Mouse (Mus musculus): Measurements from ENCODE around the gene S100a4. TPM values are rescaled to one million over a fixed set of nuclear protein-coding genes. Genes with fewer than 3 reads are reported as not detected.

S100a4 gene
- polyA plus RNA-seq, 1 experiment: 15.5 TPM

- Histone ChIP-seq H3K4me1 (ENCODE audit: control insufficient read depth, insufficient read depth, low read length) (peaks cover 2% of the 10 kb centered on the region), H3K9me3 (replicated peaks; ENCODE audit: control insufficient read depth, insufficient read depth, low read length, poor library complexity, severe bottlenecking) (no peaks in the 10 kb centered on the region), H3K9ac (ENCODE audit: low read depth, poor library complexity, severe bottlenecking) (no peak overlapping the region), H3K4me3 (ENCODE audit: low read depth, low read length) (no peak overlapping the region), H3K36me3 (ENCODE audit: control insufficient read depth, insufficient read depth, low read length, poor library complexity, severe bottlenecking) (no peaks in the 10 kb centered on the region), H3K27ac (ENCODE audit: insufficient read depth, low read length) (peak overlapping the region; percentile 27), H3K27me3 (ENCODE audit: control insufficient read depth, insufficient read depth, low read length, poor library complexity, severe bottlenecking) (no peaks in the 10 kb centered on the region)
- no peak for TF ChIP-seq POLR2A (IDR thresholded peaks at IDR 0.05; ENCODE audit: insufficient read depth, low read length)
- no peak for TF ChIP-seq CTCF (IDR thresholded peaks at IDR 0.05; ENCODE audit: low read depth, low read length)
- TF ChIP-seq EP300 (IDR thresholded peaks at IDR 0.05; ENCODE audit: insufficient read depth, low read depth, low read length): no peak
Measured at GRCm38 (mm10) chr3:90586016-90586643, 17.4 kb upstream of the S100a4 start.

- H3K9ac ChIP-seq (ENCODE audit: low read depth, poor library complexity, severe bottlenecking): no peak overlapping the region
- H3K9me3 ChIP-seq (replicated peaks; ENCODE audit: control insufficient read depth, insufficient read depth, low read length, poor library complexity, severe bottlenecking): no peaks in the 10 kb centered on the region
- H3K27me3 ChIP-seq (ENCODE audit: control insufficient read depth, insufficient read depth, low read length, poor library complexity, severe bottlenecking): no peaks in the 10 kb centered on the region
- peaks cover 2% of the 10 kb centered on the region for H3K4me1 ChIP-seq (ENCODE audit: control insufficient read depth, insufficient read depth, low read length)
- TF ChIP-seq POLR2A (IDR thresholded peaks at IDR 0.05; ENCODE audit: insufficient read depth, low read length) (no peak), CTCF (IDR thresholded peaks at IDR 0.05; ENCODE audit: low read depth, low read length) (peak; percentile 7), EP300 (IDR thresholded peaks at IDR 0.05; ENCODE audit: insufficient read depth, low read depth, low read length) (peak; percentile 91)
- peak overlapping the region; percentile 33 for H3K27ac ChIP-seq (ENCODE audit: insufficient read depth, low read length)
- no peaks in the 10 kb centered on the region for H3K36me3 ChIP-seq (ENCODE audit: control insufficient read depth, insufficient read depth, low read length, poor library complexity, severe bottlenecking)
- peak overlapping the region; percentile 1; the same call in 1 of the 2 replicates for H3K4me3 ChIP-seq (ENCODE audit: low read depth, low read length)
Measured at GRCm38 (mm10) chr3:90586906-90587305, 16.7 kb upstream of the S100a4 start.

GRCm38 (mm10) chr3:90587361-90588101 is 16.0 kb upstream of the S100a4 start:
- Histone ChIP-seq H3K36me3 (ENCODE audit: control insufficient read depth, insufficient read depth, low read length, poor library complexity, severe bottlenecking) (no peaks in the 10 kb centered on the region), H3K4me1 (ENCODE audit: control insufficient read depth, insufficient read depth, low read length) (peaks cover 2% of the 10 kb centered on the region), H3K9me3 (replicated peaks; ENCODE audit: control insufficient read depth, insufficient read depth, low read length, poor library complexity, severe bottlenecking) (no peaks in the 10 kb centered on the region), H3K27me3 (ENCODE audit: control insufficient read depth, insufficient read depth, low read length, poor library complexity, severe bottlenecking) (no peaks in the 10 kb centered on the region), H3K9ac (ENCODE audit: low read depth, poor library complexity, severe bottlenecking) (no peak overlapping the region), H3K4me3 (ENCODE audit: low read depth, low read length) (no peak overlapping the region), H3K27ac (ENCODE audit: insufficient read depth, low read length) (peak overlapping the region; percentile 51)
- no peak for TF ChIP-seq EP300 (IDR thresholded peaks at IDR 0.05; ENCODE audit: insufficient read depth, low read depth, low read length)
- TF ChIP-seq POLR2A (IDR thresholded peaks at IDR 0.05; ENCODE audit: insufficient read depth, low read length): no peak
- TF ChIP-seq CTCF (IDR thresholded peaks at IDR 0.05; ENCODE audit: low read depth, low read length): no peak

- TF ChIP-seq CTCF (IDR thresholded peaks at IDR 0.05; ENCODE audit: low read depth, low read length) (no peak), EP300 (IDR thresholded peaks at IDR 0.05; ENCODE audit: insufficient read depth, low read depth, low read length) (no peak), POLR2A (IDR thresholded peaks at IDR 0.05; ENCODE audit: insufficient read depth, low read length) (no peak)
- Histone ChIP-seq H3K9me3 (replicated peaks; ENCODE audit: control insufficient read depth, insufficient read depth, low read length, poor library complexity, severe bottlenecking) (peaks cover 8% of the 10 kb centered on the region), H3K4me3 (ENCODE audit: low read depth, low read length) (no peak overlapping the region), H3K27me3 (ENCODE audit: control insufficient read depth, insufficient read depth, low read length, poor library complexity, severe bottlenecking) (no peaks in the 10 kb centered on the region), H3K9ac (ENCODE audit: low read depth, poor library complexity, severe bottlenecking) (no peak overlapping the region), H3K27ac (ENCODE audit: insufficient read depth, low read length) (no peak overlapping the region), H3K36me3 (ENCODE audit: control insufficient read depth, insufficient read depth, low read length, poor library complexity, severe bottlenecking) (no peaks in the 10 kb centered on the region), H3K4me1 (ENCODE audit: control insufficient read depth, insufficient read depth, low read length) (peaks cover 2% of the 10 kb centered on the region)
Measured at GRCm38 (mm10) chr3:90589390-90589789, 14.2 kb upstream of the S100a4 start.

- Histone ChIP-seq H3K4me1 (ENCODE audit: control insufficient read depth, insufficient read depth, low read length) (peaks cover 2% of the 10 kb centered on the region), H3K9me3 (replicated peaks; ENCODE audit: control insufficient read depth, insufficient read depth, low read length, poor library complexity, severe bottlenecking) (peaks cover 8% of the 10 kb centered on the region), H3K36me3 (ENCODE audit: control insufficient read depth, insufficient read depth, low read length, poor library complexity, severe bottlenecking) (no peaks in the 10 kb centered on the region), H3K27me3 (ENCODE audit: control insufficient read depth, insufficient read depth, low read length, poor library complexity, severe bottlenecking) (no peaks in the 10 kb centered on the region), H3K9ac (ENCODE audit: low read depth, poor library complexity, severe bottlenecking) (no peak within 1 kb of the TSS), H3K27ac (ENCODE audit: insufficient read depth, low read length) (no peak within 1 kb of the TSS), H3K4me3 (ENCODE audit: low read depth, low read length) (no peak within 1 kb of the TSS)
- TF ChIP-seq POLR2A (IDR thresholded peaks at IDR 0.05; ENCODE audit: insufficient read depth, low read length) (no peak), EP300 (IDR thresholded peaks at IDR 0.05; ENCODE audit: insufficient read depth, low read depth, low read length) (no peak), CTCF (IDR thresholded peaks at IDR 0.05; ENCODE audit: low read depth, low read length) (no peak)
Measured at GRCm38 (mm10) chr3:90589947-90590346, 13.6 kb upstream of the S100a4 start, which contains the start of gene S100a2. Gene S100a2, plus strand, starts transcription at chr3:90590247.

- no peaks in the 10 kb centered on the region for H3K27me3 ChIP-seq (ENCODE audit: control insufficient read depth, insufficient read depth, low read length, poor library complexity, severe bottlenecking)
- no peaks in the 10 kb centered on the region for H3K36me3 ChIP-seq (ENCODE audit: control insufficient read depth, insufficient read depth, low read length, poor library complexity, severe bottlenecking)
- no peaks in the 10 kb centered on the region for H3K4me1 ChIP-seq (ENCODE audit: control insufficient read depth, insufficient read depth, low read length)
- no peak for TF ChIP-seq EP300 (IDR thresholded peaks at IDR 0.05; ENCODE audit: insufficient read depth, low read depth, low read length)
- TF ChIP-seq CTCF (IDR thresholded peaks at IDR 0.05; ENCODE audit: low read depth, low read length): no peak
- TF ChIP-seq POLR2A (IDR thresholded peaks at IDR 0.05; ENCODE audit: insufficient read depth, low read length): no peak
- peaks cover 8% of the 10 kb centered on the region for H3K9me3 ChIP-seq (replicated peaks; ENCODE audit: control insufficient read depth, insufficient read depth, low read length, poor library complexity, severe bottlenecking)
- no peak overlapping the region for H3K27ac ChIP-seq (ENCODE audit: insufficient read depth, low read length)
- H3K4me3 ChIP-seq (ENCODE audit: low read depth, low read length): no peak overlapping the region
- H3K9ac ChIP-seq (ENCODE audit: low read depth, poor library complexity, severe bottlenecking): no peak overlapping the region
Measured at GRCm38 (mm10) chr3:90594466-90594865, 9.1 kb upstream of the S100a4 start.
